Mouse (Mus musculus) heart, postnatal 14 days (tissue): ENCODE data around the gene Gm10772. TPM values are rescaled to one million over a fixed set of nuclear protein-coding genes. Genes with fewer than 3 reads are reported as not detected.
"Not testable (repeated sequence)": the region's sequence is repeated elsewhere in the genome, so short reads cannot be mapped to it uniquely, and the experiment has no call there.

Experiments
- DNase-seq, 2 experiments: peaks; one replicate each; pipeline ENCODE4 v3.0.0; 2021 to 2022
- intact Hi-C: fragments of 180-260 bp; cut with DNase I; formaldehyde crosslinking; loops from one replicate; pipeline ENCODE4 v1.15.1; 2025
- long read RNA-seq, 2 experiments: library from polyadenylated mRNA; stranded (forward); transcript quantifications; one replicate each; pipeline ENCODE4 v2.0.0; 2021
- total RNA-seq, 2 experiments: library from RNA; stranded (reverse); gene quantifications; 2 replicates each; pipeline ENCODE4 v1.2.3; 2021

The Gm10772 gene
- not detected for total RNA-seq
- long read RNA-seq, experiment 1: 0 reads
- long read RNA-seq, experiment 2: 0 reads

GRCm38 (mm10) chr13:66227473-66227872 is at the start of gene Gm10772:
TSS of gene Gm10772 (minus strand) at chr13:66227573.
- intact Hi-C loops, DNase-seq: not testable (repeated sequence)

- intact Hi-C loops, DNase-seq: not testable (repeated sequence)
Observed at GRCm38 (mm10) chr13:66263914-66264313, 36.5 kb upstream of the Gm10772 start.

GRCm38 (mm10) chr13:66263141-66263540 is 35.8 kb upstream of the Gm10772 start:
- intact Hi-C loops, DNase-seq: not testable (repeated sequence)

GRCm38 (mm10) chr13:66214349-66214748 is 13.0 kb downstream of the Gm10772 start:
- intact Hi-C loops: no loop called here
- no peak for DNase-seq

- intact Hi-C loops, DNase-seq: not testable (repeated sequence)
Observed at GRCm38 (mm10) chr13:66213811-66214210, 13.6 kb downstream of the Gm10772 start.

- intact Hi-C loops, DNase-seq: not testable (repeated sequence)
Observed at GRCm38 (mm10) chr13:66179172-66179571, 48.2 kb downstream of the Gm10772 start.

Other genes with a start within 250 kb of the Gm10772 start
- not detected for gene Gm10324, start 108.0 kb downstream of the Gm10772 start, total RNA-seq
- not detected for gene 2410141K09Rik, start 213.5 kb upstream of the Gm10772 start, total RNA-seq